Mouse (Mus musculus): ENCODE data around the gene Lhx8.

DNA sequence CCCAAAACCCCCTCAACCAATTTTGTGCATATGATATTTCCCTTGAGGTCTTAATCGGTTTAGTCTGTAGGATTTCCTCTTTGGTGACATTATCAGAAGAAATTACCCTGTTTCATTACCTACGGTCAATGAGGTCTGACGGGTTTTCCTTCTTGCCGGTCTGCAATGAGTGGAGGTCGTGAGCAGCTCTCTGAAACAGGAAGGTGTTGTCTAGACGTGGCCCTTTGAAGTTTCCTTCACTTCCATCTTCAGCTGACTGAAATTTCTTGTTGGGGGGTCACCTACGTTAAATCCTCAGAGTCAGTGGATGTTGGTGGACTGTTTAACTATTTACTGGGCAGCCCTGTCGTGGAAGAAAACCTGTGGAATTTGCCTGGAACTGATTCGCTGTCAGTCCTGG is 33.0 kb upstream of the Lhx8 start:
- TF ChIP-seq POLR2A (IDR thresholded peaks at IDR 0.05; ENCODE audit: low read depth, low read length) (no peak), CTCF (IDR thresholded peaks at IDR 0.05; ENCODE audit: extremely low read depth, insufficient read depth, insufficient read length, insufficient replicate concordance) (no peak)
